8 mouse cellular contexts compared by ENCODE assay signal in the genomic region with DNA sequence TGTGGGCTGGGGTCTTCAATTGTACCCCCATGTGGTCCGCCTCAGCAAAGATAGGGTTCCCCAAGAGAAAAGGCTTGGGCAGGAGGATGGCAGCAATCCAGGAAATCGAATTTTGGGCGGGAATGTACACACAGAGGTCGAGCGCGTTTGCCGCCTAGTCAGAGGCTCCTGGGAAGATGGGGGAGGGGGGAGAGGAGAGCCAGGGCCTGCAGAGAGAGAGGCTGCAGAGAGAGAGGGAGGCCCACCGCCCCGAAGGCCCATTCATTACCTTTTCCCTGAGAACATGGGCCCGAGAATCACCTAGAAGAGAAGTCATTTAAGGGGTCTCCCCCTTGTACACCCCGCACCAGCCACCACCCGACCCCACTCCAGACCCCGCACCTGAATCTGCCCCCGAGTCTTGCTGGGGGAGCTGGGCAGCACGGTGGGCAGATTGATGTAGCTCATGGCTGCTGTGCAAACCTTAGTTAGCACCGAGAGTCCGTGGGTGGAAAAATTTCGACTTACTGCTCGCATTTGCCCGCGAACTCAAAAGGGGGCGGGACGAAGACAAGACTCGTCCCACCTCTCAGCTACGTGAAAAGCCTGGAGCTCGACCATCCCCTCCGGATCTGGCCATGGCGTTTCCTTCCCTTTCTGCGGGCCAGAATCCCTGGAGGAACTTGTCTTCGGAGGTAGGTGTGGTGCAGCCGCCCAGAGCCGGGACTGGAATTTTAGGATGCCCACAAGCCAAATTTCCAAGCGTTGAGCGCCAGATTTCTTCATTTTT. TPM values are rescaled to one million over a fixed set of nuclear protein-coding genes. Genes with fewer than 3 reads are reported as not detected.
DNase-seq lines count a peak whose midpoint lies in the region; ATAC-seq and TF ChIP-seq lines count a peak whose summit lies in the region.

A gene (plus strand): TSS at position 592 of the 769 bp plus-strand sequence.
A gene (minus strand): TSS at position 760 of the 769 bp plus-strand sequence.

- WGBS in heart, embryonic 16.5 days = under 1% methylated on average over 34 of the region's 34 CpGs
- 1% methylated on average over 34 of the region's 34 CpGs for WGBS in small intestine, adult 2 months

- H3K36me3 ChIP-seq in erythroblast, embryonic 14.5 days (ENCODE audit: control insufficient read depth) = peaks cover 54% of the 10 kb centered on the region
- H3K36me3 ChIP-seq in heart, embryonic 16.5 days (ENCODE audit: control insufficient read depth, insufficient read depth) = peaks cover 13% of the 10 kb centered on the region; the same call in 1 of the 2 replicates
- 0 out of 2 replicates have a peak, but pooled peaks cover 2% of the 10 kb centered on the region for H3K36me3 ChIP-seq in small intestine, adult 2 months (ENCODE audit: control insufficient read depth, insufficient read depth, low read length)

- no peak for TF ChIP-seq CTCF in small intestine, adult 2 months (IDR thresholded peaks at IDR 0.05; ENCODE audit: extremely low read depth, insufficient read length, insufficient replicate concordance, low read depth, low read length)

- no peaks in the 10 kb centered on the region for H3K9me3 ChIP-seq in erythroblast, embryonic 14.5 days (ENCODE audit: control insufficient read depth, low read length)
- no peaks in the 10 kb centered on the region for H3K9me3 ChIP-seq in heart, embryonic 16.5 days (replicated peaks; ENCODE audit: control insufficient read depth, low read length)

- peaks cover 94% of the 10 kb centered on the region for H3K4me1 ChIP-seq in erythroblast, embryonic 14.5 days (ENCODE audit: control insufficient read depth)
- H3K4me1 ChIP-seq in heart, embryonic 16.5 days (ENCODE audit: control insufficient read depth, insufficient read depth, low read length) = peaks cover 76% of the 10 kb centered on the region
- peaks cover 51% of the 10 kb centered on the region for H3K4me1 ChIP-seq in small intestine, adult 2 months (ENCODE audit: control insufficient read depth, insufficient read depth, insufficient read length, low read length)

- H3K27me3 ChIP-seq in erythroblast, embryonic 14.5 days (ENCODE audit: control insufficient read depth) = no peaks in the 10 kb centered on the region
- H3K27me3 ChIP-seq in heart, embryonic 16.5 days (ENCODE audit: control insufficient read depth, insufficient read depth, low read length) = no peaks in the 10 kb centered on the region
- H3K27me3 ChIP-seq in small intestine, adult 2 months (ENCODE audit: control insufficient read depth, insufficient read depth, low read length) = no peaks in the 10 kb centered on the region

- peak; percentile 80 for DNase-seq in CD4-positive helper T cell, adult 2 months (ENCODE audit: low read depth, low spot score)
- DNase-seq in adrenal gland, adult (ENCODE audit: inconsistent age in 2 of 2, low spot score in 1 of 2) = peak; percentile 78 to 88
- peak; percentile 90 for DNase-seq in kidney, postnatal 10 days
- DNase-seq in lung, postnatal 4 days = peak; percentile 86 to 88

- peak within 1 kb of the TSS; percentile 82 for H3K9ac ChIP-seq in heart, embryonic 16.5 days (ENCODE audit: low read length)

- TF ChIP-seq POLR2A in small intestine, adult 2 months (IDR thresholded peaks at IDR 0.05; ENCODE audit: low read depth, low read length) = no peak; the same call in 1 of the 2 replicates

- peak within 1 kb of the TSS; percentile 99 for H3K27ac ChIP-seq in heart, embryonic 16.5 days (ENCODE audit: low read length)
- peak within 1 kb of the TSS; percentile 56 for H3K27ac ChIP-seq in small intestine, adult 2 months (ENCODE audit: insufficient read depth, low read depth, low read length)

- H3K4me3 ChIP-seq in erythroblast, embryonic 14.5 days (replicated peaks) = peak within 1 kb of the TSS; percentile 86
- H3K4me3 ChIP-seq in heart, embryonic 16.5 days (ENCODE audit: low read length) = peak within 1 kb of the TSS; percentile 74
- H3K4me3 ChIP-seq in small intestine, adult 2 months (ENCODE audit: low read depth, low read length) = peak within 1 kb of the TSS; percentile 67

- ATAC-seq in heart, embryonic 16.5 days (replicated peaks; ENCODE audit: extremely low read depth, insufficient read depth, low FRiP score) = peak; percentile 18
- no peak for ATAC-seq in monocyte, adult 5-6 weeks (replicated peaks; ENCODE audit: insufficient number of reproducible peaks, low FRiP score, low TSS enrichment, poor library complexity, severe bottlenecking)

- H3K4me2 ChIP-seq in heart, embryonic 16.5 days (ENCODE audit: low read depth, low read length) = peak within 1 kb of the TSS; percentile 90

RNA-seq across cellular contexts. Expression of the first gene that starts in this region (rescaled TPM):
- polyA plus RNA-seq in erythroblast, embryonic 14.5 days (2012) = 0.41 and 2.3 TPM in 2 replicates
- 17.5 and 20.8 TPM in 2 replicates for polyA plus RNA-seq in heart, embryonic 16.5 days (2015; fragmentation: Nextera tagmentation; extraction: Ambion mirVana)
- polyA plus RNA-seq in small intestine, adult 2 months (2012; rRNA removed) = 4.3 and 11.1 TPM in 2 replicates
- total RNA-seq in monocyte, adult 5-6 weeks (2017) = 6.3 to 21.1 TPM (median 12.4 TPM) in 3 replicates

RNA-seq across cellular contexts. Expression of the second gene that starts in this region (rescaled TPM):
- 17.8 and 29.7 TPM in 2 replicates for polyA plus RNA-seq in erythroblast, embryonic 14.5 days (2012)
- polyA plus RNA-seq in heart, embryonic 16.5 days (2015; fragmentation: Nextera tagmentation; extraction: Ambion mirVana) = 108 and 114 TPM in 2 replicates
- polyA plus RNA-seq in small intestine, adult 2 months (2012; rRNA removed) = 22.8 and 52.2 TPM in 2 replicates
- 2.4 to 5.5 TPM (median 3.0 TPM) in 3 replicates for total RNA-seq in monocyte, adult 5-6 weeks (2017)
